Mouse (Mus musculus) hindbrain, embryonic 14.5 days (tissue): ENCODE results near the gene Lce1j. TPM values are rescaled to one million over a fixed set of nuclear protein-coding genes. Genes with fewer than 3 reads are reported as not detected.
"Not testable (repeated sequence)": the region's sequence is repeated elsewhere in the genome, so short reads cannot be mapped to it uniquely, and the experiment has no call there.

ENCODE experiments used
- ATAC-seq: fragments of 200-750 bp; cut with Nextera tagmentation; 2 replicates; pipeline ENCODE4 v1.8.0; 2017; ENCODE audit warnings: moderate number of reproducible peaks, mild to moderate bottlenecking, moderate TSS enrichment, moderate library complexity; ENCODE audit not compliant: low FRiP score
- DNase-seq: peaks from one replicate; pipeline ENCODE4 v3.0.0-alpha.2; 2015; ENCODE audit warnings: low spot score
- H3K27ac ChIP-seq: fragments of 300-500 bp; sonication (generic); 2 replicates; pipeline ENCODE4 v1.5.1; 2014; ENCODE audit warnings: mild to moderate bottlenecking, moderate library complexity
- H3K27me3 ChIP-seq: fragments of 300-500 bp; sonication (generic); 2 replicates; pipeline ENCODE4 v1.6.1; 2014; ENCODE audit warnings: mild to moderate bottlenecking, low read length, mixed read lengths; ENCODE audit not compliant: control insufficient read depth, insufficient read depth
- H3K36me3 ChIP-seq: fragments of 300-500 bp; sonication (generic); replicated peaks from 2 replicates; pipeline ENCODE4 v1.6.1; 2014; ENCODE audit not compliant: control insufficient read depth, insufficient read depth
- H3K4me1 ChIP-seq: fragments of 300-500 bp; sonication (generic); replicated peaks from 2 replicates; pipeline ENCODE4 v1.6.1; 2014; ENCODE audit warnings: antibody characterized with exemption, low read length, mixed read lengths; ENCODE audit not compliant: control insufficient read depth, insufficient read depth
- H3K4me2 ChIP-seq: fragments of 300-500 bp; sonication (generic); replicated peaks from 2 replicates; pipeline ENCODE4 v1.6.1; 2014; ENCODE audit warnings: mild to moderate bottlenecking, moderate library complexity
- H3K4me3 ChIP-seq: fragments of 300-500 bp; sonication (generic); replicated peaks from 2 replicates; pipeline ENCODE4 v1.5.1; 2014; ENCODE audit warnings: mild to moderate bottlenecking, low read length
- H3K9ac ChIP-seq: fragments of 300-500 bp; sonication (generic); 2 replicates; pipeline ENCODE4 v1.6.1; 2014
- H3K9me3 ChIP-seq: fragments of 300-500 bp; sonication (generic); 2 replicates; pipeline ENCODE4 v1.6.1; 2016; ENCODE audit warnings: low read length; ENCODE audit not compliant: control insufficient read depth
- WGBS: fragments of 180-500 bp; shearing (Covaris S2); extraction: QIAGEN DNeasy Blood & Tissue Kit; methylation state at CpG from one replicate; pipeline ENCODE4 v1.1.7; 2014; 5-methylcytosine and 5-hydroxymethylcytosine counted together
- polyA plus RNA-seq: library from polyadenylated mRNA; unstranded; fragments of >200 nt; fragmentation: Nextera tagmentation; extraction: Ambion mirVana; gene quantifications from 2 replicates; pipeline ENCODE4 v1.2.1, GENCODE M21; 2014

Lce1j gene
- not detected in 2 replicates for polyA plus RNA-seq

DNA sequence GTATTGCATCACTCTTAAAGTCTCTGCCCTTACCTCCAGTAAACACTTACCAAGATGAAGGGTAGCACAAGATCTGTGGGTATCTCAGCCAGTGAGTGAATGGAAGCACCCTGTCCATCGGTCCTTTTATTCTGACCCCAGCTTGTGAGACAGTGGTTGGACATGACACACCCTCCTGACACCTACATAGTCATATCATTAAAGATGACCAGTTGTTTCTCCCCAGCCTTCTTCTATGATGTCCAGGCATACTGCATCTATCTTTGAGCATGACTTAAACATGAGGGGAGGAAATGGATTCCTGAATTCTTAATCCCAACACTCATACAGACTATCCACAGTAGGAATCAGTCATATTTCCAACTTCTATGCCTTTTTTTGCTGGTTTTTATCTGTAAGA lies at the start of gene Lce1j:
TSS of gene Lce1j (minus strand) at position 101 of the 400 bp plus-strand sequence.
- DNase-seq = no peak
- WGBS = 89% methylated on average over 1 of the region's 1 CpGs
- ATAC-seq = no peak

GRCm38 (mm10) chr3:92827108-92827507 lies 36.8 kb upstream of the Lce1j start, which contains the start of gene Kprp:
TSS of gene Kprp (minus strand) at chr3:92827247.
- no peak within 1 kb of the TSS for H3K9ac ChIP-seq
- H3K27me3 ChIP-seq = no peaks in the 10 kb centered on the region
- ATAC-seq (no peak), DNase-seq (no peak)
- no peaks in the 10 kb centered on the region for H3K9me3 ChIP-seq
- H3K4me2 ChIP-seq = no peak within 1 kb of the TSS
- 67% methylated on average over 1 of the region's 1 CpGs for WGBS
- no peaks in the 10 kb centered on the region for H3K36me3 ChIP-seq
- no peak within 1 kb of the TSS for H3K4me3 ChIP-seq
- no peaks in the 10 kb centered on the region for H3K4me1 ChIP-seq
- no peak within 1 kb of the TSS for H3K27ac ChIP-seq

More for the DNA sequence above, at the start of gene Lce1j:
- Histone ChIP-seq H3K27me3 (no peaks in the 10 kb centered on the region), H3K4me1 (no peaks in the 10 kb centered on the region), H3K27ac (no peak within 1 kb of the TSS), H3K9ac (no peak within 1 kb of the TSS), H3K4me3 (no peak within 1 kb of the TSS), H3K4me2 (no peak within 1 kb of the TSS), H3K9me3 (no peaks in the 10 kb centered on the region), H3K36me3 (no peaks in the 10 kb centered on the region)

DNA sequence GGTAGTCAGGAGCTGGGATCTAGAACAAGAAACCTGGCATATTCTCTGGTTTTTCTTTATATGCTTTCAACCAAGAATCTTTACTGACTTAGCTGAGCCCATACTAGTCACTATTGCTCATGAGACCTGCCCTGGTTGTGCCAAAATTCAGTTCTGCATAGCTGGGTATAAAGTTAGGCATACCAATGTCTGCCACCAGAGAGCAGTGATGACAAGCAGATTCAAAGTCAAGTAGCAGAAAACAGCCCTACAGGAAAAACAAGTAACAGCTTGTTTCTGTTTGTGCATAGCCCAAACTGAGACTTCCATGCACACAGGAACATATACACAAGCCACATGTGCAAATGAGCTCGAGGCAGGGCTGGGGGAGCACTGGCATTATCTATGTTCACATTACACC lies 35.5 kb upstream of the Lce1j start:
- H3K4me3 ChIP-seq = no peak overlapping the region
- no peaks in the 10 kb centered on the region for H3K36me3 ChIP-seq
- H3K4me2 ChIP-seq = no peak overlapping the region
- DNase-seq (no peak), ATAC-seq (no peak)
- H3K27me3 ChIP-seq = no peaks in the 10 kb centered on the region
- WGBS = 33% methylated on average over 1 of the region's 1 CpGs
- no peak overlapping the region for H3K9ac ChIP-seq
- no peak overlapping the region for H3K27ac ChIP-seq
- no peaks in the 10 kb centered on the region for H3K4me1 ChIP-seq
- no peaks in the 10 kb centered on the region for H3K9me3 ChIP-seq

DNA sequence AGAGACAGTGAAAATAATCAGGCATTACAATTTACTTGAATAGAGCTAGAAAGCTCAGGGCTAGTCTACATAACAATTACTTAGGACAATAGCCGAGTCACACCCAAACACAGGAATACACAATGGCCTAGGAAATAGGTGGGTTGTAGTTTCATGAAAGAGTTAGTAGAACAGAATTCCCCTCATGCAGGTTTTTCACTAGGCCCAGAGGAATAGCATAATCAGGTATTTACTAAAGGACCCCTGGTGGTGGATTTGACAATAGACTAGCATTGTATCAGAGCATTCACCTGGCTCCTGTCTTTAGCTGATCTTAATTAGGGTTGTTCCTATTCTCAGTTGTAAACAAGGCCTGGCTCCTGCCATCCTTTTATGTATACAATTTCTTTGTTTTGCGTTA lies 25.7 kb upstream of the Lce1j start:
- not testable (repeated sequence) for H3K9me3 ChIP-seq, H3K9ac ChIP-seq, H3K4me1 ChIP-seq, H3K4me3 ChIP-seq, ATAC-seq, H3K36me3 ChIP-seq, DNase-seq, H3K27me3 ChIP-seq, H3K4me2 ChIP-seq, H3K27ac ChIP-seq
- 92% methylated on average over 2 of the region's 2 CpGs for WGBS

DNA sequence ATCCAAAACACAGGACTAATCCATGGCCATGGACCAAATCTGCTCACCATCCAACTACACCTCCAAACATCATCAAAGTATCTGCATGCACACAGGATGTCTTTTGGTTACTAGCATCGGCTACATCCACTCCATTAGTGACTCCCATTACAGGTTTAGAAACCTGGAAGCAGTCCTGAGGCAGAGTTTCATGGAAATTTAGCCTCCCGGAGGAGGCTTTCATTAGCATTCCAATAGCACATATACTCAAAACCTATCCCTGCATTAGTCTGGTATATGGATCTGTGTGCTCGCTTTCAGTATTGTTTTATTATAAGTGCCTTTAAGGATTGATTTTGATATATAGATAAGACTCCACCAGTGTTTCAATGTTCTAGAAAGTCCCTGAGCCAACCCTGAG lies 25.3 kb upstream of the Lce1j start:
- H3K4me2 ChIP-seq = no peak overlapping the region
- ATAC-seq = no peak
- 96% methylated on average over 3 of the region's 3 CpGs for WGBS
- no peaks in the 10 kb centered on the region for H3K36me3 ChIP-seq
- no peak for DNase-seq
- no peaks in the 10 kb centered on the region for H3K4me1 ChIP-seq
- H3K27me3 ChIP-seq = no peaks in the 10 kb centered on the region
- no peak overlapping the region for H3K9ac ChIP-seq
- no peaks in the 10 kb centered on the region for H3K9me3 ChIP-seq
- H3K27ac ChIP-seq = no peak overlapping the region
- no peak overlapping the region for H3K4me3 ChIP-seq

GRCm38 (mm10) chr3:92807791-92808190 lies 17.5 kb upstream of the Lce1j start, which contains the start of gene Lce1k:
TSS of gene Lce1k (minus strand) at chr3:92807891.
- ATAC-seq = no peak
- DNase-seq = no peak

GRCm38 (mm10) chr3:92778799-92779198 lies 11.5 kb downstream of the Lce1j start, which contains the start of gene Lce1i:
TSS of gene Lce1i (minus strand) at chr3:92778899.
- WGBS = 92% methylated on average over 1 of the region's 1 CpGs
- Histone ChIP-seq H3K36me3 (no peaks in the 10 kb centered on the region), H3K4me2 (no peak within 1 kb of the TSS), H3K27ac (no peak within 1 kb of the TSS), H3K9me3 (no peaks in the 10 kb centered on the region), H3K9ac (no peak within 1 kb of the TSS), H3K27me3 (no peaks in the 10 kb centered on the region), H3K4me1 (no peaks in the 10 kb centered on the region), H3K4me3 (no peak within 1 kb of the TSS)
- DNase-seq (no peak), ATAC-seq (no peak)

More at GRCm38 (mm10) chr3:92807791-92808190, 17.5 kb upstream of the Lce1j start, which contains the start of gene Lce1k:
- no peaks in the 10 kb centered on the region for H3K27me3 ChIP-seq
- H3K4me1 ChIP-seq = no peaks in the 10 kb centered on the region
- H3K4me3 ChIP-seq = no peak within 1 kb of the TSS
- no peaks in the 10 kb centered on the region for H3K9me3 ChIP-seq
- no peaks in the 10 kb centered on the region for H3K36me3 ChIP-seq
- no peak within 1 kb of the TSS for H3K4me2 ChIP-seq
- no peak within 1 kb of the TSS for H3K27ac ChIP-seq
- no peak within 1 kb of the TSS for H3K9ac ChIP-seq

- Histone ChIP-seq H3K4me1 (no peaks in the 10 kb centered on the region), H3K4me2 (no peak overlapping the region), H3K4me3 (no peak overlapping the region), H3K27me3 (no peaks in the 10 kb centered on the region), H3K9ac (no peak overlapping the region), H3K9me3 (no peaks in the 10 kb centered on the region), H3K27ac (no peak overlapping the region), H3K36me3 (no peaks in the 10 kb centered on the region)
- ATAC-seq (no peak), DNase-seq (no peak)
- 25% methylated on average over 3 of the region's 3 CpGs for WGBS
Measured at GRCm38 (mm10) chr3:92771573-92771972, 18.7 kb downstream of the Lce1j start.

- H3K4me1 ChIP-seq = no peaks in the 10 kb centered on the region
- no peaks in the 10 kb centered on the region for H3K27me3 ChIP-seq
- ATAC-seq (no peak), DNase-seq (no peak)
- H3K9ac ChIP-seq = no peak within 1 kb of the TSS
- H3K4me2 ChIP-seq = no peak within 1 kb of the TSS
- WGBS = 100% methylated on average over 1 of the region's 1 CpGs
- no peaks in the 10 kb centered on the region for H3K9me3 ChIP-seq
- no peak within 1 kb of the TSS for H3K27ac ChIP-seq
- no peak within 1 kb of the TSS for H3K4me3 ChIP-seq
- no peaks in the 10 kb centered on the region for H3K36me3 ChIP-seq
Measured at GRCm38 (mm10) chr3:92764965-92765364, 25.3 kb downstream of the Lce1j start, which contains the start of gene Lce1h. TSS of gene Lce1h (minus strand) at chr3:92765065.

- Histone ChIP-seq H3K4me2 (no peak overlapping the region), H3K9me3 (no peaks in the 10 kb centered on the region), H3K27me3 (no peaks in the 10 kb centered on the region), H3K9ac (no peak overlapping the region), H3K4me1 (no peaks in the 10 kb centered on the region), H3K36me3 (no peaks in the 10 kb centered on the region), H3K4me3 (no peak overlapping the region), H3K27ac (no peak overlapping the region)
- DNase-seq (no peak), ATAC-seq (no peak)
- WGBS = 36% methylated on average over 3 of the region's 3 CpGs
Measured at GRCm38 (mm10) chr3:92753197-92753596, 37.1 kb downstream of the Lce1j start.
